Mouse (Mus musculus) brain, embryonic 18.5 days (tissue): Measurements from ENCODE around the gene Itgal.

Source experiments
- DNase-seq: peaks from one replicate; pipeline ENCODE4 v3.0.0-alpha.2; 2012; ENCODE audit warnings: low read depth, low spot score

Itgal gene

GRCm38 (mm10) chr7:127378310-127378921 is 82.4 kb downstream of the Itgal start:
- no peak for DNase-seq
